Mouse (Mus musculus) kidney, adult 9 months (tissue): ENCODE measurements around the gene Morf4l1.

ENCODE experiments used
- DNase-seq: peaks from one replicate; pipeline ENCODE4 v3.0.0; 2022

The Morf4l1 gene

GRCm38 (mm10) chr9:90114567-90115307 lies at the start of gene Morf4l1:
Morf4l1 (minus strand) TSS chr9:90114774.
- peak; percentile 97 for DNase-seq

- DNase-seq = peak; percentile 19
These were observed 49.1 kb upstream of the Morf4l1 start for GRCm38 (mm10) chr9:90163749-90164095.

GRCm38 (mm10) chr9:90162926-90163748 lies 48.6 kb upstream of the Morf4l1 start, which contains the start of gene Adamts7:
Adamts7 (plus strand) TSS chr9:90163069.
- peak; percentile 14 for DNase-seq

GRCm38 (mm10) chr9:90162243-90162925 lies 47.8 kb upstream of the Morf4l1 start:
- peak; percentile 40 for DNase-seq

- DNase-seq = no peak
These were observed 32.3 kb upstream of the Morf4l1 start for GRCm38 (mm10) chr9:90146869-90147268.

- DNase-seq = no peak
These were observed 31.2 kb upstream of the Morf4l1 start for GRCm38 (mm10) chr9:90145788-90146187.

- DNase-seq = peak; percentile 57
These were observed 22.0 kb upstream of the Morf4l1 start for GRCm38 (mm10) chr9:90136678-90136965.

GRCm38 (mm10) chr9:90135963-90136677 lies 21.5 kb upstream of the Morf4l1 start:
- DNase-seq = no peak

- DNase-seq = no peak
These were observed 20.9 kb upstream of the Morf4l1 start for GRCm38 (mm10) chr9:90135466-90135865.

GRCm38 (mm10) chr9:90133562-90134355 lies 19.2 kb upstream of the Morf4l1 start:
- no peak for DNase-seq

GRCm38 (mm10) chr9:90128636-90129201 lies 14.1 kb upstream of the Morf4l1 start:
- no peak for DNase-seq

- no peak for DNase-seq
These were observed 12.6 kb upstream of the Morf4l1 start for GRCm38 (mm10) chr9:90127146-90127545.

- DNase-seq = peak; percentile 92
These were observed 11.9 kb upstream of the Morf4l1 start for GRCm38 (mm10) chr9:90126260-90127010.

- no peak for DNase-seq
These were observed 11.0 kb upstream of the Morf4l1 start for GRCm38 (mm10) chr9:90125416-90126099.

GRCm38 (mm10) chr9:90124873-90125245 lies 10.3 kb upstream of the Morf4l1 start:
- no peak for DNase-seq

GRCm38 (mm10) chr9:90124156-90124872 lies 9.7 kb upstream of the Morf4l1 start:
- DNase-seq = no peak

- no peak for DNase-seq
These were observed 7.7 kb upstream of the Morf4l1 start for GRCm38 (mm10) chr9:90122246-90122740.

- no peak for DNase-seq
These were observed 2.7 kb upstream of the Morf4l1 start for GRCm38 (mm10) chr9:90117234-90117633.

- DNase-seq = no peak
These were observed 730 bp upstream of the Morf4l1 start for GRCm38 (mm10) chr9:90115308-90115700.
